ENCODE assay signal across 8 mouse cellular contexts in genomic region chr11:101338123-101338760, GRCm38 (mm10). TPM values are rescaled to one million over a fixed set of nuclear protein-coding genes. Genes with fewer than 3 reads are reported as not detected.
DNase-seq lines count a peak whose midpoint lies in the region; ATAC-seq and TF ChIP-seq lines count a peak whose summit lies in the region.

No protein-coding gene starts in this region.

- H3K79me2 ChIP-seq in C2C12 (ENCODE audit: control insufficient read depth, insufficient read depth), result no peaks in the 10 kb centered on the region

- peak overlapping the region; percentile 44 for H3K9ac ChIP-seq in hindbrain, embryonic 12.5 days

- DNase-seq in frontal cortex, postnatal 25 days (ENCODE audit: low spot score in 2 of 2), result no peak
- no peak for DNase-seq in gastrocnemius, postnatal 14 days
- DNase-seq in gastrocnemius, adult 18-20 months (ENCODE audit: low spot score), result no peak

- intact Hi-C loops in gastrocnemius, postnatal 14 days (cut with DNase I; ENCODE audit: low total_unique reads), result no loop called here

- H3K9me3 ChIP-seq in hindbrain, embryonic 12.5 days (replicated peaks), result no peaks in the 10 kb centered on the region

- TF ChIP-seq CTCF in C2C12 (IDR thresholded peaks at IDR 0.05; ENCODE audit: control insufficient read depth, insufficient read depth, insufficient read length), result no peak

- peak overlapping the region; percentile 64 for H3K4me2 ChIP-seq in hindbrain, embryonic 12.5 days (replicated peaks)

- no peaks in the 10 kb centered on the region for H3K79me3 ChIP-seq in C2C12 (ENCODE audit: low read depth)

- ATAC-seq in frontal cortex, adult (ENCODE audit: low TSS enrichment), result peak; percentile 62; the same call in 1 of the 2 replicates
- peak; percentile 90 for ATAC-seq in common myeloid progenitor, adult 5-6 weeks (replicated peaks; ENCODE audit: low read depth, poor library complexity, severe bottlenecking)
- ATAC-seq in hindbrain, embryonic 12.5 days (ENCODE audit: low FRiP score), result peak; percentile 84
- peak; percentile 99 for ATAC-seq in megakaryocyte progenitor cell, adult 5-6 weeks (replicated peaks; ENCODE audit: poor library complexity)

- H3K4me1 ChIP-seq in hindbrain, embryonic 12.5 days, result peaks cover 25% of the 10 kb centered on the region

- peaks cover 4% of the 10 kb centered on the region for H3K27me3 ChIP-seq in C2C12 (ENCODE audit: control insufficient read depth, insufficient read depth, insufficient read length)
- H3K27me3 ChIP-seq in hindbrain, embryonic 12.5 days, result no peaks in the 10 kb centered on the region

- peak overlapping the region; percentile 71 for H3K27ac ChIP-seq in hindbrain, embryonic 12.5 days

- H3ac ChIP-seq in C2C12 (ENCODE audit: control insufficient read depth, insufficient read length, low read depth), result peak overlapping the region; percentile 18

- H3K36me3 ChIP-seq in C2C12 (ENCODE audit: control insufficient read depth, insufficient read depth), result no peaks in the 10 kb centered on the region
- no peaks in the 10 kb centered on the region for H3K36me3 ChIP-seq in hindbrain, embryonic 12.5 days

- no peak overlapping the region for H3K4me3 ChIP-seq in C2C12 (ENCODE audit: insufficient read depth, poor library complexity, severe bottlenecking)
- H3K4me3 ChIP-seq in hindbrain, embryonic 12.5 days, result peak overlapping the region; percentile 26

- 2% methylated on average over 9 of the region's 9 CpGs for WGBS in hindbrain, embryonic 12.5 days

TF ChIP-seq in C2C12, 6 proteins besides CTCF, POLR2A, EP300 and RAD21:
- no peak for TF ChIP-seq MAX (IDR thresholded peaks at IDR 0.05)
- no peak for TF ChIP-seq MYOD1 (IDR thresholded peaks at IDR 0.05; ENCODE audit: control insufficient read depth, insufficient read length, low read depth)
- no peak for TF ChIP-seq USF1 (IDR thresholded peaks at IDR 0.05; ENCODE audit: low read depth)
- no peak for TF ChIP-seq MYOG (IDR thresholded peaks at IDR 0.05; ENCODE audit: control insufficient read depth, extremely low read depth, insufficient read length)
TF ChIP-seq in C2C12: peak in this region for 0.

RNA-seq across cellular contexts. Expression of gene Aoc3, which starts 7.8 kb away (rescaled TPM):
- polyA plus RNA-seq in C2C12 (2012; fragmentation: generic; extraction: Trizol), result 0.07 TPM
- total RNA-seq in common myeloid progenitor, adult 5-6 weeks (2017), result under 0.01 and 0.29 TPM in 2 replicates
- 0.07 TPM in 1 of 2 replicates, not detected in the other for polyA plus RNA-seq in hindbrain, embryonic 12.5 days (2016; fragmentation: Nextera tagmentation; extraction: Ambion mirVana)
- total RNA-seq in megakaryocyte progenitor cell, adult 5-6 weeks (2015), result 0.15 and 0.29 TPM in 2 replicates
- not detected in 2 replicates for total RNA-seq in megakaryocyte progenitor cell, adult 5-6 weeks (2017)
- 10 to 100 TPM; 20.7 to 21.7 TPM for total RNA-seq in gastrocnemius, postnatal 14 days (2021)
- total RNA-seq in gastrocnemius, adult 18-20 months (2021), result 1 to 10 TPM; 5.3 to 9.6 TPM

RNA-seq across cellular contexts. Expression of gene Aoc2, which starts 13.4 kb away (rescaled TPM):
- 1.2 TPM for polyA plus RNA-seq in C2C12 (2012; fragmentation: generic; extraction: Trizol)
- 0.78 and 2.4 TPM in 2 replicates for total RNA-seq in common myeloid progenitor, adult 5-6 weeks (2017)
- 2.4 and 3.5 TPM in 2 replicates for polyA plus RNA-seq in hindbrain, embryonic 12.5 days (2016; fragmentation: Nextera tagmentation; extraction: Ambion mirVana)
- 1.5 and 2.0 TPM in 2 replicates for total RNA-seq in megakaryocyte progenitor cell, adult 5-6 weeks (2015)
- total RNA-seq in megakaryocyte progenitor cell, adult 5-6 weeks (2017), result 0.75 and 1.6 TPM in 2 replicates
- 1 to 10 TPM; 1.2 to 1.3 TPM for total RNA-seq in gastrocnemius, postnatal 14 days (2021)
- 1 to 10 TPM; 1.0 to 1.1 TPM for total RNA-seq in gastrocnemius, adult 18-20 months (2021)

RNA-seq across cellular contexts. Expression of gene Psme3, which starts 22.2 kb away (rescaled TPM):
- polyA plus RNA-seq in C2C12 (2012; fragmentation: generic; extraction: Trizol), result 89.9 TPM
- total RNA-seq in common myeloid progenitor, adult 5-6 weeks (2017), result 112 and 153 TPM in 2 replicates
- 157 and 169 TPM in 2 replicates for polyA plus RNA-seq in hindbrain, embryonic 12.5 days (2016; fragmentation: Nextera tagmentation; extraction: Ambion mirVana)
- total RNA-seq in megakaryocyte progenitor cell, adult 5-6 weeks (2015), result 208 and 220 TPM in 2 replicates
- 116 and 120 TPM in 2 replicates for total RNA-seq in megakaryocyte progenitor cell, adult 5-6 weeks (2017)
- 10 to 100 TPM; 60.9 to 61.2 TPM for total RNA-seq in gastrocnemius, postnatal 14 days (2021)
- total RNA-seq in gastrocnemius, adult 18-20 months (2021), result 10 to 100 TPM; 66.4 to 81.3 TPM

RNA-seq across cellular contexts. Expression of gene G6pc, which starts 29.1 kb away (rescaled TPM):
- not detected for polyA plus RNA-seq in C2C12 (2012; fragmentation: generic; extraction: Trizol)
- not detected in 2 replicates for total RNA-seq in common myeloid progenitor, adult 5-6 weeks (2017)
- not detected in 2 replicates for polyA plus RNA-seq in hindbrain, embryonic 12.5 days (2016; fragmentation: Nextera tagmentation; extraction: Ambion mirVana)
- total RNA-seq in megakaryocyte progenitor cell, adult 5-6 weeks (2015), result not detected in 2 replicates
- not detected in 2 replicates for total RNA-seq in megakaryocyte progenitor cell, adult 5-6 weeks (2017)
- not detected for total RNA-seq in gastrocnemius, postnatal 14 days (2021)
- not detected for total RNA-seq in gastrocnemius, adult 18-20 months (2021)

RNA-seq across cellular contexts. Expression of gene Becn1, which starts 36.2 kb away (rescaled TPM):
- 103 TPM for polyA plus RNA-seq in C2C12 (2012; fragmentation: generic; extraction: Trizol)
- total RNA-seq in common myeloid progenitor, adult 5-6 weeks (2017), result 152 and 208 TPM in 2 replicates
- polyA plus RNA-seq in hindbrain, embryonic 12.5 days (2016; fragmentation: Nextera tagmentation; extraction: Ambion mirVana), result 154 and 158 TPM in 2 replicates
- total RNA-seq in megakaryocyte progenitor cell, adult 5-6 weeks (2015), result 49.8 and 61.2 TPM in 2 replicates
- 161 and 166 TPM in 2 replicates for total RNA-seq in megakaryocyte progenitor cell, adult 5-6 weeks (2017)
- total RNA-seq in gastrocnemius, postnatal 14 days (2021), result 10 to 100 TPM; 70.7 to 72.9 TPM
- total RNA-seq in gastrocnemius, adult 18-20 months (2021), result 10 to 100 TPM; 85.6 to 95.6 TPM
